Mouse (Mus musculus): ENCODE data around the gene Col1a1. TPM values are rescaled to one million over a fixed set of nuclear protein-coding genes. Genes with fewer than 3 reads are reported as not detected.
A peak's percentile ranks its signal among the peaks of the same experiment; 100 is the strongest.

The Col1a1 gene
- total RNA-seq, 2 experiments from 2014 or later, result 861 to 965 TPM

DNA sequence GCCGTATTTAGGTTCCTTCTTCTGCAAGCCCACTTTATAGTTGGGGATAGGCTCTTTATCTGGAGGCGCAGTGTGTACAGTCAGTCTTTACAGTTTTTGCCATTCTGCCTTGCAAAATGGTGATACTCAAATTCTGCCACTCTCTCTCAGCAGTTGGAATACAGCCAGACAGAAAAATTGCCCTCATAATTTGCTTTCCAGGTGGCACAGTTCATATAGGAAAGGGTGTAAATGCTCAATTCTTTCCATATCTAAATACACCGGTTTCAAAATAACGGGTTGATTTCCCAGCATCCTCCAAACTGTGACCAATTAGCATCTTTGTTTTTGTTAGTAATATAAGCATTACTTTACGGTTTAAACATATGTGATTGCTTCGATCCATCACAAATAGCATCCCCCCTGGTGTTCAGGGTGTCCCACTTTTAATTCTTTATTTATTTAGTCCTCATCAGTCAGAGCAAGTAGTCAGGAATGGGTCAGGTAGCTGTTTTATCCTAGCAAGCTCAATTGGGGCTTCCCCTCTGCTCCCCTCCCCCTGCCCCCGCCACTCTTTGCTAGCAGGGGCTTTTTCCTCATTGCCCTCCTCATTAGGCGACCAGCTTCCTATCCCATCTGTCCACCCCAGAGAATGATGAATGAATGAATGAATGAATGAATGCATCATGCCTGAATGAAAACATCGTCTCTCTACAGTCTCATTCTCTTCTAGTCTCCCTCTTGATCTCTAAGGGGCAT is 42.3 kb downstream of the Col1a1 start:
- no peak for DNase-seq

GRCm38 (mm10) chr11:94978947-94979346 is 42.9 kb downstream of the Col1a1 start:
- DNase-seq, result peak; percentile 98

- no peak for DNase-seq
These were observed 43.6 kb downstream of the Col1a1 start for GRCm38 (mm10) chr11:94979462-94980179.

GRCm38 (mm10) chr11:94985140-94985539 is 49.1 kb downstream of the Col1a1 start:
- DNase-seq, result no peak

GRCm38 (mm10) chr11:94985822-94986221 is 49.8 kb downstream of the Col1a1 start:
- DNase-seq, result no peak

GRCm38 (mm10) chr11:94986435-94986834 is 50.4 kb downstream of the Col1a1 start:
- no peak for DNase-seq

- no peak for DNase-seq
These were observed 51.3 kb downstream of the Col1a1 start for GRCm38 (mm10) chr11:94987341-94987740.

DNA sequence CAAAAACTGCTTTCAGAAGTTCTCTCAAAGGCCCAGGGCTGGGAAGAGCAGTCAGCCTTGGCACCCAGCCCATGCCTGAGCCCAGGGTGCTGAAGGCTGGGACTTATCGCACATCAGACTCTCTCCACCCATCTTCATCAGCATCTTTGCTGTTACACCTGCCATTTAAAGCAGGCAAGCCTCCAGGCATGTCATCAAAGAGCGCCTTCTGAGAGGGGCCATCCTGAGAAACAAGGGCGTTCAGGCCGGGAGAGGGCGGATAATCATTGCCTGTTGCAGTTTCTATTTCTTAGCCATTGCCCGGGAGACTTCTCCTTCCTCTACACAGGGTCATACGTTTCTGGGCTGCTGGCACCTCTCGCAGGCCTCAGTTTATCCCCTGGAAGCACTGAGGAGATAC is 51.8 kb downstream of the Col1a1 start:
- no peak for DNase-seq

GRCm38 (mm10) chr11:94988780-94989561 is 52.9 kb downstream of the Col1a1 start:
- peak; percentile 58 for DNase-seq

- DNase-seq, result peak; percentile 78
These were observed 53.6 kb downstream of the Col1a1 start for GRCm38 (mm10) chr11:94989562-94990017.

- no peak for DNase-seq
These were observed 54.2 kb downstream of the Col1a1 start for GRCm38 (mm10) chr11:94990102-94990748.

DNA sequence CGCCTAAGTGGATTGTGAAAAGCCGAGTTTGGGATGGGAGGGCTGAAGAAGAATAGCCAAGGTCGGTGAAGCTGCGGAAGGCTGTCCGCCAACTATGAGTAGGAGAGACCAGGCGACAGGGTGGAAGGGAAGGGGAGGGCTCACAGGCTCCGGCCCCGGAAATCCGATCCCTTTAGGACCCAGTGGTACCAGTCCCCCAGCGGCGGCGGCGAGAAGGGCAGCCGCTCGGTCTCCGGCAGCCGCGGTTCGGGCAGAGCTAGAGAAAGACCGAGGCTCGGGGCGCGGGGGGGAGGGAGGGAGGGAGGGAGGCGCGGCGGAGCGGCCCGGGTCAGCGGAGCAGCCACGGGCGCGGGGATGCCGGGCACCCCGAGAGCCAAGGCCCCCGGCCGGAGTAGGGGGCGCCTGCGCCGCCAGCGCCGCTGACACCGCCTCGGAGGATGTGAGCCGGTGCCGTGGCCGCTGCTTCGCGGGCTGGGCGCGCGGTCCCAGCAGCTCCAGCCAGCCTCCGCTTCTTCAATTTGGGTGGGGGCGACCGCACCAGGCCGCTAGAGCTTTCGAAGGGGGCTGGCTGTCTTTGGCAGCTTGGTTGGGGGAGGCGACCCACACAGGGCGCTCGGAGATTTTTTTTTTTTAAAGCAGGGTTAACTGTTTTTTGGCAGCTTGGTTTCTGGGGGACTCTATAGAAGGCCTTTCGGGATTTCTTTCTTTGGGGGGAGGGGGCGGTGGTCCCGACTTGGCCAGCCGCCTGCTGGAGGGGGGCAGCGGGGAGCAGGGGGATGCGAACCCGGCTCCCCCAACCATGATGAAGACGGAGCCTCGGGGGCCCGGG is 54.9 kb downstream of the Col1a1 start, which contains the start of gene Ppp1r9b:
Gene Ppp1r9b, plus strand, starts transcription at position 287 of the 829 bp plus-strand sequence.
- DNase-seq, result peak; percentile 95

GRCm38 (mm10) chr11:94991641-94992479 is 55.8 kb downstream of the Col1a1 start:
- DNase-seq, result peak; percentile 56

GRCm38 (mm10) chr11:94992480-94992753 is 56.4 kb downstream of the Col1a1 start:
- DNase-seq, result peak; percentile 42

DNA sequence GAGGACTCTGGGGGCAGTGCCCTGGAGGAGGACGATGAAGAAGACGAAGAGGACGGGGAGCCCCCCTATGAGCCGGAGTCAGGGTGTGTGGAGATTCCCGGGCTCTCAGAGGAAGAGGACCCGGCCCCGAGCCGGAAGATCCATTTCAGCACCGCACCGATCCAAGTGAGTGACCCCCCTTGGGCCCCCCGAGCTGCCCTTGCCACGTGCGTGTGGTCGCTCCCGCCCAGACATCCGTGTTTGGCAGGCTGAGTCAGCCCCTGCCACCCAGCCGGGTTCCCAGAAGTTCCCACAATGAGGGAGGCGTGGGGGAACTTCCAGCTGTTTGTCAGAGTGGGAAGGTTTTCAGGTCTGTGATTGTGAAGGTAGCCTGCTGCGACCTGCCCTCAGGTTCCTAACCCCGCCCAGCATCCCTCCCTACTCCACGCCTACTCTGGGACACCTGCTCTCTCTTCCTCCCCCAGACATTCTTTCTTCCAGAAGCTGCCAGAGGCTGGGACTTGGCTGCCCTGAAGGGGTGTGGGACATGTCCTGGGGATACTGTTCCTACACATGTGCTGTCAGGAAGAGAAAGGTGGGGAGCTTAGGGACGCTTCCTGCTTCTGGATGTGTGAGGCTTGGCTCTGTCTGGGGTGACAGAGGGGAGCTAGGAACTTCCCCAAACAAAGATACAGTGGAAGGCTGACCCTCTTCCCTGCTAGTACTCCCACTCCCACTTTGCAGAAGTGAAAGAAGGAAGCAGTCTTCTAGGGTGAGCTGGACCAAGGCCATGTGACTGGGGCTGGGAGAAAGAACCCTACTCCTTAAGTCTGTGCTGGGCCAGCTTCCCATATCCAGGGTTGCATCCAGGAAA is 57.0 kb downstream of the Col1a1 start:
- DNase-seq, result peak; percentile 59

DNA sequence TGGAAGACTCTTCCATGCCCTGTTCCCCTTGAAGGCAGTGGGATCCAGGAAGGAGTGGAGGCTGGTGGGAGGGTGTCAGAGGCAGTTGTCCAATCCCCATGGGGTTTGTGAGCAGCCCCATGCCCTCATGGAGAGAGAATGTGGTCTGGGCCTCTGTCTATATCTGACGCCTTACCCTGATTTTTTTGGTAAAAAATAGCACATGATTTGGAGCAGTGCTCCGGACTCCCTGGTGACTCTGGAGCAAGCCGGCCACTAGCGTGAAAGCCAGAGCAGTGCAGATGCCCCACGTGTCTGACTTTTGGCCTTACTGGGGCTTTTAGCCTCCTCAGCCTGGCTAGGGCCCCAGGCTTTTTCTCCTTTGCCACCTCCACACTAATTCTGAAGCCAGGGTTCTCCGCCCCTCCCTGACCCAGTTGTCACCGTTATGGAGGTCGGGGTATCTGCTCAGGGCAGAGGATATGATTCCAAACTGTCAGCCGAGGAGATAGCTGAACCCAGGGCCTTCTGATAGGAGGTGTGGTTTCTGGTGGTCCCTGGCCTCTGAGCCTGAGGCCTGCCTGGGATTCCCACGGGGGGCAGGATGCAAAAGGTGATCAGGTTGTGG is 58.3 kb downstream of the Col1a1 start:
- DNase-seq, result peak; percentile 51

GRCm38 (mm10) chr11:94994947-94995772 is 59.1 kb downstream of the Col1a1 start:
- no peak for DNase-seq

DNA sequence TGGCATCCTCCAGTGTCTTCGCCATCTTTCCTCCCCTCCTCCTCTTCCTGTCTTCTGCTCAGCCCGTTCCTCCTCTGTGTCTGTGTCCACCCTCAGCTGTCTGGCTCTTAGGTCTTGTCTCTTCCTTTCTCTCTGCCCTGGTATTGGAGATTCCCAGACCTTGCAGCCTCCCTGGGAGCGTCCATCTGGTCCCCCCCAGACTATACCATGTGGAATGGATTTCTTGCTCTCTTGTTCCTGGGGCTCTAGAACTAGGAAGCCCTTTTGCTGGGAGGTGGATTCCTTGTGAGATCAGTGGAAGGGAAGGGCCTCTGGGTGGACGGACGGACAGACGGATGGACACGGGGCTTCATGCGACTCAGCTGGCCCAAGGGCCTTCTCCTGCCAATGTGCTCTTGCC is 60.1 kb downstream of the Col1a1 start:
- no peak for DNase-seq

Data from heart, postnatal 4 days (tissue).